Mouse (Mus musculus): ENCODE measurements at regions not wholly inside any gene's neighbourhood (a gene's known extent, or its start where the extent isn't known, plus 50 kb on each side); places are given as distances from the start of the nearest gene placed in this dataset.

- TF ChIP-seq CTCF (IDR thresholded peaks at IDR 0.05; ENCODE audit: borderline replicate concordance, insufficient read depth, low read depth, low read length) (no peak), POLR2A (IDR thresholded peaks at IDR 0.05; ENCODE audit: borderline replicate concordance, insufficient read depth, low read length) (no peak)
Observed at GRCm38 (mm10) chr17:64953275-64953674, 117.4 kb upstream of the 4930583I09Rik start.

All from cerebellum, adult 2 months (tissue).